Mouse (Mus musculus): ENCODE data around the gene Sv2b.

DNA sequence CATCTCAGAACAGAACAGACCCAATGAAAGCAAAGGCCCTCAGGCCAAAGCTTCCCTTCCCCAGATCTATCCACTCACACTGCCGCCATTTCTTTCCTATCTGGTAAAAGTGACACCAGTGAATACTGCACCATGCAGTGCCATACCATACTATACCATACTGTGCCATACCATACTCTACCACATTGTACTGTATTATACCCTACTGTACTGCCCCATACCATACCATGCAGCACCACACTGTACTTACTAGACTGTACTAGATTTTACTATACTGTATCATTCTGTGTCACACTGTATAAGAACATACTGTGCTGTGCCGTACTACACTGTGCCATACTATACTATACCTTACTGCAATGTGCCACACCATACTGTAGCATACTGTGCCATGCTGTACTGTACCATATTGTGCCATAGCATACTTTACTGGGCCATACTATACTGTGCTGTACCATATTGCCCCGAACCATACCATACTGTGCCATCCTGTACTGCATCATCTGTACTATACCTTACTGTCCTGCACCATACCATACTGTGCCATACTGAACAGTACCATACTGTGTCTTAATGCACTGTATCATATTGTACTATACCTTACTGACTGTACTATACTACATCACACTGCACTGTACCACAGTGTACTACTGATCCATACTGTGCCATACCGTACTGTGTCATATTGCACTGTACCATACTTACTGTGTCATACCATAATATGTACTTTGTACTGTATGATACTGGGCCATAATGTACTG lies 114.7 kb downstream of the Sv2b start:
- TF ChIP-seq CTCF (conservative IDR thresholded peaks at IDR 0.05; ENCODE audit: insufficient read depth, insufficient read length, low read depth, low read length) = no peak
- TF ChIP-seq POLR2A (IDR thresholded peaks at IDR 0.05; ENCODE audit: low read depth, low read length) = no peak
